Mouse (Mus musculus): ENCODE data around the gene Cep72.

- TF ChIP-seq FOSL1 (IDR thresholded peaks at IDR 0.05; ENCODE audit: insufficient read depth, low read length, poor library complexity, severe bottlenecking): no peak
- TF ChIP-seq CTCF (IDR thresholded peaks at IDR 0.05; ENCODE audit: control insufficient read depth, insufficient read depth, insufficient read length): no peak
- TF ChIP-seq USF1 (IDR thresholded peaks at IDR 0.05; ENCODE audit: low read depth): no peak
Measured at GRCm38 (mm10) chr13:74029013-74029412, 33.1 kb downstream of the Cep72 start.

Data from C2C12 (cell line).